Mouse (Mus musculus): ENCODE data around the gene Sfxn2. TPM values are rescaled to one million over a fixed set of nuclear protein-coding genes. Genes with fewer than 3 reads are reported as not detected.
A peak's percentile ranks its signal among the peaks of the same experiment; 100 is the strongest.

Gene Sfxn2
- polyA plus RNA-seq, 1 experiment from 2014 or later: 28.6 TPM

GRCm38 (mm10) chr19:46530449-46530990 is 42.6 kb upstream of the Sfxn2 start:
- 50% methylated on average over 8 of the region's 8 CpGs for WGBS (ENCODE audit: insufficient replicate concordance)
- no peaks in the 10 kb centered on the region for H3K9me3 ChIP-seq (replicated peaks)
- no peak for ATAC-seq (ENCODE audit: insufficient read depth)
- H3K4me3 ChIP-seq (replicated peaks): no peak overlapping the region
- no peak overlapping the region for H3K27ac ChIP-seq (replicated peaks)
- H3K36me3 ChIP-seq (replicated peaks): no peaks in the 10 kb centered on the region
- H3K27me3 ChIP-seq: peaks cover 40% of the 10 kb centered on the region
- H3K4me2 ChIP-seq: no peak overlapping the region
- H3K9ac ChIP-seq: no peak overlapping the region
- peaks cover 63% of the 10 kb centered on the region for H3K4me1 ChIP-seq (replicated peaks)

- H3K4me3 ChIP-seq (replicated peaks): no peak overlapping the region
- H3K27me3 ChIP-seq: peaks cover 34% of the 10 kb centered on the region
- H3K4me1 ChIP-seq (replicated peaks): peaks cover 63% of the 10 kb centered on the region
- no peaks in the 10 kb centered on the region for H3K36me3 ChIP-seq (replicated peaks)
- no peak for ATAC-seq (ENCODE audit: insufficient read depth)
- no peaks in the 10 kb centered on the region for H3K9me3 ChIP-seq (replicated peaks)
- H3K9ac ChIP-seq: no peak overlapping the region
- WGBS (ENCODE audit: insufficient replicate concordance): 29% methylated on average over 16 of the region's 16 CpGs
- peak overlapping the region; percentile 24 for H3K4me2 ChIP-seq
- peak overlapping the region; percentile 56; the same call in 1 of the 2 replicates for H3K27ac ChIP-seq (replicated peaks)
These were observed 41.8 kb upstream of the Sfxn2 start for GRCm38 (mm10) chr19:46531071-46532030.

- Histone ChIP-seq H3K4me3 (replicated peaks) (no peak overlapping the region), H3K4me2 (peak overlapping the region; percentile 24), H3K27ac (replicated peaks) (peak overlapping the region; percentile 56), H3K36me3 (replicated peaks) (no peaks in the 10 kb centered on the region), H3K9ac (no peak overlapping the region), H3K9me3 (replicated peaks) (no peaks in the 10 kb centered on the region), H3K4me1 (replicated peaks) (peaks cover 63% of the 10 kb centered on the region), H3K27me3 (peaks cover 27% of the 10 kb centered on the region)
- 12% methylated on average over 10 of the region's 10 CpGs for WGBS (ENCODE audit: insufficient replicate concordance)
- ATAC-seq (ENCODE audit: insufficient read depth): peak; percentile 41; the same call in 1 of the 2 replicates
These were observed 41.0 kb upstream of the Sfxn2 start for GRCm38 (mm10) chr19:46532031-46532688.

GRCm38 (mm10) chr19:46533066-46533465 is 40.1 kb upstream of the Sfxn2 start:
- no peak for ATAC-seq (ENCODE audit: insufficient read depth)
- Histone ChIP-seq H3K9me3 (replicated peaks) (no peaks in the 10 kb centered on the region), H3K27ac (replicated peaks) (0 out of 2 replicates have a peak overlapping the region, but pooled peaks have one; percentile 14), H3K27me3 (peaks cover 23% of the 10 kb centered on the region), H3K4me2 (no peak overlapping the region), H3K36me3 (replicated peaks) (no peaks in the 10 kb centered on the region), H3K4me3 (replicated peaks) (no peak overlapping the region), H3K4me1 (replicated peaks) (peaks cover 60% of the 10 kb centered on the region), H3K9ac (no peak overlapping the region)
- WGBS (ENCODE audit: insufficient replicate concordance): 47% methylated on average over 4 of the region's 4 CpGs

GRCm38 (mm10) chr19:46533525-46533924 is 39.6 kb upstream of the Sfxn2 start:
- Histone ChIP-seq H3K4me2 (no peak overlapping the region), H3K36me3 (replicated peaks) (no peaks in the 10 kb centered on the region), H3K27ac (replicated peaks) (no peak overlapping the region), H3K9me3 (replicated peaks) (no peaks in the 10 kb centered on the region), H3K27me3 (peaks cover 20% of the 10 kb centered on the region), H3K4me3 (replicated peaks) (no peak overlapping the region), H3K4me1 (replicated peaks) (peaks cover 56% of the 10 kb centered on the region), H3K9ac (no peak overlapping the region)
- no peak for ATAC-seq (ENCODE audit: insufficient read depth)
- 66% methylated on average over 5 of the region's 5 CpGs for WGBS (ENCODE audit: insufficient replicate concordance)

- ATAC-seq (ENCODE audit: insufficient read depth): no peak
- Histone ChIP-seq H3K9me3 (replicated peaks) (no peaks in the 10 kb centered on the region), H3K9ac (no peak overlapping the region), H3K4me1 (replicated peaks) (peaks cover 45% of the 10 kb centered on the region), H3K36me3 (replicated peaks) (no peaks in the 10 kb centered on the region), H3K27ac (replicated peaks) (no peak overlapping the region), H3K27me3 (peaks cover 10% of the 10 kb centered on the region), H3K4me2 (no peak overlapping the region), H3K4me3 (replicated peaks) (no peak overlapping the region)
- WGBS (ENCODE audit: insufficient replicate concordance): 52% methylated on average over 6 of the region's 6 CpGs
These were observed 38.5 kb upstream of the Sfxn2 start for GRCm38 (mm10) chr19:46534542-46535098.

- H3K27ac ChIP-seq (replicated peaks): no peak overlapping the region
- no peak overlapping the region for H3K9ac ChIP-seq
- no peak overlapping the region for H3K4me2 ChIP-seq
- H3K36me3 ChIP-seq (replicated peaks): 0 out of 2 replicates have a peak, but pooled peaks cover 6% of the 10 kb centered on the region
- no peaks in the 10 kb centered on the region for H3K9me3 ChIP-seq (replicated peaks)
- H3K27me3 ChIP-seq: no peaks in the 10 kb centered on the region
- no peak overlapping the region for H3K4me3 ChIP-seq (replicated peaks)
- peaks cover 28% of the 10 kb centered on the region for H3K4me1 ChIP-seq (replicated peaks)
- WGBS (ENCODE audit: insufficient replicate concordance): 81% methylated on average over 9 of the region's 9 CpGs
- no peak for ATAC-seq (ENCODE audit: insufficient read depth)
These were observed 35.8 kb upstream of the Sfxn2 start for GRCm38 (mm10) chr19:46537357-46537756.

GRCm38 (mm10) chr19:46538213-46538612 is 35.0 kb upstream of the Sfxn2 start:
- Histone ChIP-seq H3K36me3 (replicated peaks) (0 out of 2 replicates have a peak, but pooled peaks cover 6% of the 10 kb centered on the region), H3K27me3 (no peaks in the 10 kb centered on the region), H3K4me3 (replicated peaks) (no peak overlapping the region), H3K9ac (no peak overlapping the region), H3K9me3 (replicated peaks) (no peaks in the 10 kb centered on the region), H3K27ac (replicated peaks) (no peak overlapping the region), H3K4me1 (replicated peaks) (peaks cover 19% of the 10 kb centered on the region), H3K4me2 (no peak overlapping the region)
- 75% methylated on average over 6 of the region's 6 CpGs for WGBS (ENCODE audit: insufficient replicate concordance)
- ATAC-seq (ENCODE audit: insufficient read depth): no peak; the same call in 1 of the 2 replicates

- Histone ChIP-seq H3K9ac (no peak overlapping the region), H3K27ac (replicated peaks) (no peak overlapping the region), H3K9me3 (replicated peaks) (no peaks in the 10 kb centered on the region), H3K36me3 (replicated peaks) (0 out of 2 replicates have a peak, but pooled peaks cover 6% of the 10 kb centered on the region), H3K4me1 (replicated peaks) (peaks cover 15% of the 10 kb centered on the region; the same call in 1 of the 2 replicates), H3K4me2 (no peak overlapping the region), H3K4me3 (replicated peaks) (no peak overlapping the region), H3K27me3 (no peaks in the 10 kb centered on the region)
- ATAC-seq (ENCODE audit: insufficient read depth): no peak; the same call in 1 of the 2 replicates
- 70% methylated on average over 8 of the region's 8 CpGs for WGBS (ENCODE audit: insufficient replicate concordance)
These were observed 30.4 kb upstream of the Sfxn2 start for GRCm38 (mm10) chr19:46542750-46543149.

- H3K9me3 ChIP-seq (replicated peaks): no peaks in the 10 kb centered on the region
- WGBS (ENCODE audit: insufficient replicate concordance): 68% methylated on average over 6 of the region's 6 CpGs
- ATAC-seq (ENCODE audit: insufficient read depth): no peak
These were observed 25.6 kb upstream of the Sfxn2 start for GRCm38 (mm10) chr19:46547565-46547964.

More at GRCm38 (mm10) chr19:46547565-46547964, 25.6 kb upstream of the Sfxn2 start:
- H3K9ac ChIP-seq: no peak overlapping the region
- no peak overlapping the region for H3K4me2 ChIP-seq
- H3K27me3 ChIP-seq: no peaks in the 10 kb centered on the region
- no peak overlapping the region for H3K4me3 ChIP-seq (replicated peaks)
- H3K27ac ChIP-seq (replicated peaks): no peak overlapping the region
- peaks cover 14% of the 10 kb centered on the region for H3K36me3 ChIP-seq (replicated peaks)
- H3K4me1 ChIP-seq (replicated peaks): peaks cover 7% of the 10 kb centered on the region; the same call in 1 of the 2 replicates

Measured in liver, embryonic 15.5 days (tissue).